Mouse (Mus musculus) heart, postnatal 36 days (tissue): ENCODE results near the gene Dnah2. TPM values are rescaled to one million over a fixed set of nuclear protein-coding genes. Genes with fewer than 3 reads are reported as not detected.
"Not testable (repeated sequence)": the region's sequence is repeated elsewhere in the genome, so short reads cannot be mapped to it uniquely, and the experiment has no call there.

Experiments used
- DNase-seq, 2 experiments: peaks; one replicate each; pipeline ENCODE4 v3.0.0; 2021 to 2022
- intact Hi-C: fragments of 180-260 bp; cut with DNase I; formaldehyde crosslinking; loops from one replicate; pipeline ENCODE4 v1.15.1; 2025
- total RNA-seq, 2 experiments: library from RNA; stranded (reverse); gene quantifications; 2 replicates each; pipeline ENCODE4 v1.2.3; 2021

Dnah2 gene
- total RNA-seq, 2 experiments from 2014 or later: 0.33 to 0.57 TPM

GRCm38 (mm10) chr11:69532480-69533150 lies 16.3 kb downstream of the Dnah2 start:
- no peak for DNase-seq
- intact Hi-C loops: no loop called here

- DNase-seq, intact Hi-C loops: not testable (repeated sequence)
These were observed 18.2 kb downstream of the Dnah2 start for GRCm38 (mm10) chr11:69530755-69531154.

GRCm38 (mm10) chr11:69530281-69530680 lies 18.6 kb downstream of the Dnah2 start:
- not testable (repeated sequence) for DNase-seq

GRCm38 (mm10) chr11:69528031-69528390 lies 20.9 kb downstream of the Dnah2 start:
- DNase-seq: no peak
- intact Hi-C loops: no loop called here

More at GRCm38 (mm10) chr11:69530281-69530680, 18.6 kb downstream of the Dnah2 start:
- intact Hi-C loops: not testable (repeated sequence)

GRCm38 (mm10) chr11:69527098-69528030 lies 21.5 kb downstream of the Dnah2 start:
- intact Hi-C loops: no loop called here
- DNase-seq: no peak

- no peak for DNase-seq
- intact Hi-C loops: no loop called here
These were observed 22.3 kb downstream of the Dnah2 start for GRCm38 (mm10) chr11:69526631-69527030.

GRCm38 (mm10) chr11:69525661-69526060 lies 23.2 kb downstream of the Dnah2 start:
- DNase-seq: no peak
- intact Hi-C loops: no loop called here

- DNase-seq: no peak
- intact Hi-C loops: no loop called here
These were observed 25.3 kb downstream of the Dnah2 start for GRCm38 (mm10) chr11:69523651-69524050.

GRCm38 (mm10) chr11:69521526-69522149 lies 27.3 kb downstream of the Dnah2 start:
- DNase-seq: no peak
- intact Hi-C loops: no loop called here

GRCm38 (mm10) chr11:69519976-69520375 lies 28.9 kb downstream of the Dnah2 start:
- intact Hi-C loops: no loop called here
- DNase-seq: no peak

GRCm38 (mm10) chr11:69516661-69517060 lies 32.2 kb downstream of the Dnah2 start:
- intact Hi-C loops: no loop called here
- no peak for DNase-seq

- intact Hi-C loops: no loop called here
- no peak for DNase-seq
These were observed 32.7 kb downstream of the Dnah2 start for GRCm38 (mm10) chr11:69516151-69516640.

- DNase-seq: peak; percentile 59 to 68
- intact Hi-C loops: loop anchor here (1.0 to 5.0 kb wide), 4 partner anchors 81 to 322 kb away; no protein-coding TSS in a partner anchor
These were observed 35.1 kb downstream of the Dnah2 start for GRCm38 (mm10) chr11:69513840-69514239.

GRCm38 (mm10) chr11:69510796-69511496 lies 38.0 kb downstream of the Dnah2 start:
- intact Hi-C loops: loop anchor here (5.0 kb wide), 1 partner anchor 319 kb away; no protein-coding TSS in a partner anchor
- no peak for DNase-seq

- intact Hi-C loops: loop anchor here (2.0 to 5.0 kb wide), 2 partner anchors 52 to 103 kb away; no protein-coding TSS in a partner anchor
- peak; percentile 55 to 56 for DNase-seq
These were observed 45.0 kb downstream of the Dnah2 start for GRCm38 (mm10) chr11:69503863-69504280.

GRCm38 (mm10) chr11:69501555-69501954 lies 47.4 kb downstream of the Dnah2 start:
- no peak for DNase-seq
- intact Hi-C loops: loop anchor here (5.0 kb wide), 1 partner anchor 49 kb away; no protein-coding TSS in a partner anchor

GRCm38 (mm10) chr11:69499140-69499539 lies 49.8 kb downstream of the Dnah2 start:
- intact Hi-C loops: no loop called here
- no peak for DNase-seq

- intact Hi-C loops: no loop called here
- no peak for DNase-seq
These were observed 57.2 kb downstream of the Dnah2 start for GRCm38 (mm10) chr11:69491711-69492110.

GRCm38 (mm10) chr11:69490898-69491297 lies 58.0 kb downstream of the Dnah2 start:
- intact Hi-C loops: no loop called here
- DNase-seq: no peak

- no peak for DNase-seq
- intact Hi-C loops: no loop called here
These were observed 61.4 kb downstream of the Dnah2 start for GRCm38 (mm10) chr11:69487474-69487873.
